Mouse (Mus musculus): Measurements from ENCODE around the gene D11Wsu47e.

GRCm38 (mm10) chr11:113729239-113729638 is 45.0 kb downstream of the D11Wsu47e start:
- TF ChIP-seq CTCF (IDR thresholded peaks at IDR 0.05) (no peak), POLR2A (IDR thresholded peaks at IDR 0.05; ENCODE audit: insufficient read depth, low read depth, low read length) (no peak), EP300 (IDR thresholded peaks at IDR 0.05; ENCODE audit: insufficient read depth, low read depth, low read length) (no peak)

Measured in heart, adult 2 months (tissue).